Comparison of ENCODE assay signal across 8 mouse cellular contexts in genomic region chr7:98835519-98836441, GRCm38 (mm10). TPM values are rescaled to one million over a fixed set of nuclear protein-coding genes. Genes with fewer than 3 reads are reported as not detected.
DNase-seq lines count a peak whose midpoint lies in the region; ATAC-seq and TF ChIP-seq lines count a peak whose summit lies in the region.

No protein-coding gene starts in this region.

- peak overlapping the region; percentile 72 for H3K9ac ChIP-seq in embryonic facial prominence, embryonic 15.5 days
- H3K9ac ChIP-seq in hindbrain, embryonic 12.5 days, result peak overlapping the region; percentile 61

- H3K4me3 ChIP-seq in lung, adult 2 months (replicated peaks; ENCODE audit: extremely low read depth, low read depth, low read length), result peak overlapping the region; percentile 59
- peak overlapping the region; percentile 61 for H3K4me3 ChIP-seq in embryonic facial prominence, embryonic 15.5 days (replicated peaks)
- H3K4me3 ChIP-seq in hindbrain, embryonic 12.5 days, result peak overlapping the region; percentile 54
- peak overlapping the region; percentile 67 for H3K4me3 ChIP-seq in midbrain, embryonic 10.5 days

- peak; percentile 40 for DNase-seq in lung, adult 2 months
- no peak for DNase-seq in lung, adult 18-20 months
- DNase-seq in midbrain, embryonic 10.5 days (ENCODE audit: low spot score), result peak; percentile 60
- no peak for DNase-seq in yolk sac, embryonic 10.5 days (ENCODE audit: low spot score)
- DNase-seq in urinary bladder, postnatal 4 days (ENCODE audit: low spot score in 2 of 2), result no peak
- no peak for DNase-seq in ovary, adult 18-20 months (ENCODE audit: low spot score)

- TF ChIP-seq POLR2A in lung, adult 2 months (IDR thresholded peaks at IDR 0.05; ENCODE audit: borderline replicate concordance, extremely low read depth, low read depth, low read length), result 0 out of 2 replicates have a peak, but pooled peaks have one; percentile 18

- H3K27me3 ChIP-seq in embryonic facial prominence, embryonic 15.5 days, result peaks cover 75% of the 10 kb centered on the region
- H3K27me3 ChIP-seq in hindbrain, embryonic 12.5 days, result peaks cover 97% of the 10 kb centered on the region
- H3K27me3 ChIP-seq in midbrain, embryonic 10.5 days (ENCODE audit: low read depth, poor library complexity, severe bottlenecking), result peaks cover 100% of the 10 kb centered on the region

- no peaks in the 10 kb centered on the region for H3K9me3 ChIP-seq in embryonic facial prominence, embryonic 15.5 days (replicated peaks)
- no peaks in the 10 kb centered on the region for H3K9me3 ChIP-seq in hindbrain, embryonic 12.5 days (replicated peaks)
- H3K9me3 ChIP-seq in midbrain, embryonic 10.5 days (replicated peaks), result no peaks in the 10 kb centered on the region

- peaks cover 20% of the 10 kb centered on the region for H3K4me1 ChIP-seq in lung, adult 2 months (ENCODE audit: control insufficient read depth, insufficient read depth, low read length)
- H3K4me1 ChIP-seq in embryonic facial prominence, embryonic 15.5 days, result peaks cover 62% of the 10 kb centered on the region
- H3K4me1 ChIP-seq in hindbrain, embryonic 12.5 days, result peaks cover 48% of the 10 kb centered on the region
- peaks cover 70% of the 10 kb centered on the region for H3K4me1 ChIP-seq in midbrain, embryonic 10.5 days

- ATAC-seq in embryonic facial prominence, embryonic 15.5 days (ENCODE audit: insufficient number of reproducible peaks, low FRiP score, low TSS enrichment, low read depth), result no peak
- no peak for ATAC-seq in hindbrain, embryonic 12.5 days (ENCODE audit: low FRiP score)

- TF ChIP-seq CTCF in lung, adult 2 months (IDR thresholded peaks at IDR 0.05; ENCODE audit: insufficient read depth, low read length), result no peak

- H3K27ac ChIP-seq in embryonic facial prominence, embryonic 15.5 days (replicated peaks), result peak overlapping the region; percentile 34; the same call in 1 of the 2 replicates
- H3K27ac ChIP-seq in hindbrain, embryonic 12.5 days, result no peak overlapping the region
- H3K27ac ChIP-seq in midbrain, embryonic 10.5 days (replicated peaks), result no peak overlapping the region

- H3K4me2 ChIP-seq in embryonic facial prominence, embryonic 15.5 days (replicated peaks), result peak overlapping the region; percentile 97
- H3K4me2 ChIP-seq in hindbrain, embryonic 12.5 days (replicated peaks), result peak overlapping the region; percentile 96

- WGBS in lung, adult 2 months, result 2% methylated on average over 46 of the region's 46 CpGs
- WGBS in embryonic facial prominence, embryonic 15.5 days, result under 1% methylated on average over 44 of the region's 46 CpGs
- WGBS in hindbrain, embryonic 12.5 days, result 1% methylated on average over 46 of the region's 46 CpGs
- WGBS in midbrain, embryonic 10.5 days, result under 1% methylated on average over 46 of the region's 46 CpGs

- H3K36me3 ChIP-seq in embryonic facial prominence, embryonic 15.5 days, result no peaks in the 10 kb centered on the region
- H3K36me3 ChIP-seq in hindbrain, embryonic 12.5 days, result no peaks in the 10 kb centered on the region
- no peaks in the 10 kb centered on the region for H3K36me3 ChIP-seq in midbrain, embryonic 10.5 days

RNA-seq across cellular contexts. Expression of gene Wnt11, which starts 0.9 kb away (rescaled TPM):
- 35.1 and 47.3 TPM in 2 replicates for polyA plus RNA-seq in lung, adult 2 months (2012; rRNA removed)
- 23.3 and 26.7 TPM in 2 replicates for polyA plus RNA-seq in embryonic facial prominence, embryonic 15.5 days (2015; fragmentation: Nextera tagmentation; extraction: Ambion mirVana)
- polyA plus RNA-seq in hindbrain, embryonic 12.5 days (2016; fragmentation: Nextera tagmentation; extraction: Ambion mirVana), result 14.7 and 16.5 TPM in 2 replicates
- polyA plus RNA-seq in midbrain, embryonic 10.5 days (2016; fragmentation: Nextera tagmentation; extraction: Ambion mirVana), result 0.62 and 0.70 TPM in 2 replicates

Comparison
In these comparisons a context has a peak if more than half of its experiments do, and no peak if none do; other contexts are left out.
1. DNase-seq: peak in lung, adult 2 months (single experiment) and midbrain, embryonic 10.5 days (single experiment); none in lung, adult 18-20 months (0 of 2), yolk sac, embryonic 10.5 days (single experiment), urinary bladder, postnatal 4 days (0 of 2) and ovary, adult 18-20 months (single experiment).
2. Peak in every context shown above with its lines, with median percentiles within 50 percentile points of each other: H3K4me3 ChIP-seq.